Mouse (Mus musculus): Measurements from ENCODE around the gene Fdxacb1.

The Fdxacb1 gene

GRCm38 (mm10) chr9:50795266-50795665, 27.2 kb downstream of the Fdxacb1 start:
- in situ Hi-C loops (cut with MboI; ENCODE audit: low pct_unique_long_range_greater_than_20kb in 1 of 2, low sequenced_read_pairs in 2 of 2, unreplicated experiment in 1 of 2) = no loop called here

GRCm38 (mm10) chr9:50796776-50797175, 28.7 kb downstream of the Fdxacb1 start:
- in situ Hi-C loops (cut with MboI; ENCODE audit: low pct_unique_long_range_greater_than_20kb in 1 of 2, low sequenced_read_pairs in 2 of 2, unreplicated experiment in 1 of 2) = no loop called here

- in situ Hi-C loops (cut with MboI; ENCODE audit: low pct_unique_long_range_greater_than_20kb in 1 of 2, low sequenced_read_pairs in 2 of 2, unreplicated experiment in 1 of 2) = no loop called here
Measured at GRCm38 (mm10) chr9:50797641-50798040, 29.6 kb downstream of the Fdxacb1 start.

DNA sequence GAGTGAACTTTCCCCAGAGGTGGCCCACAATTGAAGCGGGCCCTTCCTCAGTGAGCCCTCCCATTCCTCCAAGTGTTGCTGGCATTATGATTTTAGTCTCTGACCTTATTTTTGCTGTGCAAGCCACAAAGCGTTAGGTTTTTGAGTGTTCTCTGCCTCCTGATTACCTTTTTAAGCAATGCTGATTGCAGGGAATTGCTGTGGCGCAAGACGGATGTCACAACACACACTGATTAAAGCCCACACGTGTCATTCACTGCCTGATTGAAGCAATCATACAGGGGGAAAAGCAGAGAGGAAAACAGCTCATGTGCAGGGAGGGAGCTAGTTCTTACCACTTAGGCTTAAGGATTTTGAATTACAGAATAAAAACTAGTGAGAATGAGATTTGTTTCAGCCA, 30.3 kb downstream of the Fdxacb1 start:
- in situ Hi-C loops (cut with MboI; ENCODE audit: low pct_unique_long_range_greater_than_20kb in 1 of 2, low sequenced_read_pairs in 2 of 2, unreplicated experiment in 1 of 2) = no loop called here

- in situ Hi-C loops (cut with MboI; ENCODE audit: low pct_unique_long_range_greater_than_20kb in 1 of 2, low sequenced_read_pairs in 2 of 2, unreplicated experiment in 1 of 2) = no loop called here
Measured at GRCm38 (mm10) chr9:50800985-50801384, 32.9 kb downstream of the Fdxacb1 start.

GRCm38 (mm10) chr9:50803055-50803671, 35.1 kb downstream of the Fdxacb1 start:
- in situ Hi-C loops (cut with MboI; ENCODE audit: low pct_unique_long_range_greater_than_20kb in 1 of 2, low sequenced_read_pairs in 2 of 2, unreplicated experiment in 1 of 2) = no loop called here

GRCm38 (mm10) chr9:50808471-50808870, 40.4 kb downstream of the Fdxacb1 start:
- in situ Hi-C loops (cut with MboI; ENCODE audit: low pct_unique_long_range_greater_than_20kb in 1 of 2, low sequenced_read_pairs in 2 of 2, unreplicated experiment in 1 of 2) = no loop called here

DNA sequence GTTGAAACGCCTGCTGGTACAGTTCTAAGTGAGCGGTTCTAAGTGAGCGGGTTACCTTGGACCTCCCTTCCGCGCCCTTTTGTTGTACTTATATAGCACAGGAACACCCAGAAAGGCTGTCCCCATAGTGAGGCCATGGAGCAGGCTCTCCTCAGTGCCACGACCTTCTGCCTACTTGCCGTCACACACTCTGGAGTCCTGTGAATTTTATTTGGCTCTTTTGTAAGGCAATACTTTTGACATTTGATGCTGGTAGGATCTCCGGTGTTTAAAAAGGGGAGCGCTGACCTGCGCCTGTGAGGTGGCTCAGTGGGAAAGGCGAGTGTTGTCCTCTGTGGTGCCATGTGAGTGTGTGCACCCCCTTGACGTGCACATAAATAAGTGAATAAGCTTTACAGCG, 41.1 kb downstream of the Fdxacb1 start:
- in situ Hi-C loops (cut with MboI; ENCODE audit: low pct_unique_long_range_greater_than_20kb in 1 of 2, low sequenced_read_pairs in 2 of 2, unreplicated experiment in 1 of 2) = no loop called here

GRCm38 (mm10) chr9:50811187-50811586, 43.2 kb downstream of the Fdxacb1 start:
- in situ Hi-C loops (cut with MboI; ENCODE audit: low pct_unique_long_range_greater_than_20kb in 1 of 2, low sequenced_read_pairs in 2 of 2, unreplicated experiment in 1 of 2) = no loop called here

DNA sequence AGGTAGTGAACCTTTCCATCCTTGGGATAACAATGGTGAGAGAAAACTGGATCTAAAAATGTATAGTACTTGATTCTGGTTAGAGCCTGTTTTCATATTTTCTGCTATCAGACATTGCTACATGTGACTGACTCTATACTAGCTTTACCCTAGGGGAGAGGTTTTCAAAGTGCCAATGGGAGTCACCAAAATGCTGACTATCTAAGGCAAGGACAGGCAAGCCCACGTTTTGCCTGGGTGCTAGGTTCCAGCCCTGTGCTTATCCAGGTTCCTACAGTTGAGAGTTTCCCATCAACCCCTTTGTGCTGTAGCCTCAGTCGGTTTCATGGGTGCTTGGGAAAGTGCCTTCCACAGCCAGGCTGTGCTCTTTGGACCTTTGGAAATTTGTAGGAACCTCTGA, 43.7 kb downstream of the Fdxacb1 start:
- in situ Hi-C loops (cut with MboI; ENCODE audit: low pct_unique_long_range_greater_than_20kb in 1 of 2, low sequenced_read_pairs in 2 of 2, unreplicated experiment in 1 of 2) = no loop called here

DNA sequence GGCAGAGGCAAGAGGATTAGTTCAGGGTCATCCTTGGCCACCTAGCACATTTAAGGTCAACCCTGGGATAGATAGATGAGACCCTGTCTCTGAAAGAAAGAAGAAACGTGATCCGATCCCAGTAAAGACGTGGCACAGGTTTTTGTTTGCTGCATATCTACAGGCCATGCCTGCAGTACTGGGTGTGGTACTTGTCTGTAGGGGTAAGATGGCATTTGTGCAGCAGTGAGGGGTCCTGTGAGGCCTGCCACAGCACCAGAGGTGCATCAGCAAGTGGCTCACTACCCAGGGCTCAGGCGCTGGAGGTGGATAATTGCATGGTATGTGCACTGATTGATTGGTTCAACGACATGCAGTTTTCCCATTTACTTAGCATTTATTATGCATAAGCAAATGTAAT, 45.8 kb downstream of the Fdxacb1 start:
- in situ Hi-C loops (cut with MboI; ENCODE audit: low pct_unique_long_range_greater_than_20kb in 1 of 2, low sequenced_read_pairs in 2 of 2, unreplicated experiment in 1 of 2) = no loop called here

GRCm38 (mm10) chr9:50815666-50816065, 47.6 kb downstream of the Fdxacb1 start:
- in situ Hi-C loops (cut with MboI; ENCODE audit: low pct_unique_long_range_greater_than_20kb in 1 of 2, low sequenced_read_pairs in 2 of 2, unreplicated experiment in 1 of 2) = no loop called here

- in situ Hi-C loops (cut with MboI; ENCODE audit: low pct_unique_long_range_greater_than_20kb in 1 of 2, low sequenced_read_pairs in 2 of 2, unreplicated experiment in 1 of 2) = no loop called here
Measured at GRCm38 (mm10) chr9:50816512-50816911, 48.5 kb downstream of the Fdxacb1 start.

- in situ Hi-C loops (cut with MboI; ENCODE audit: low pct_unique_long_range_greater_than_20kb in 1 of 2, low sequenced_read_pairs in 2 of 2, unreplicated experiment in 1 of 2) = no loop called here
Measured at GRCm38 (mm10) chr9:50818050-50818449, 50.0 kb downstream of the Fdxacb1 start.

GRCm38 (mm10) chr9:50819716-50820115, 51.7 kb downstream of the Fdxacb1 start:
- in situ Hi-C loops (cut with MboI; ENCODE audit: low pct_unique_long_range_greater_than_20kb in 1 of 2, low sequenced_read_pairs in 2 of 2, unreplicated experiment in 1 of 2) = no loop called here

GRCm38 (mm10) chr9:50821651-50822050, 53.6 kb downstream of the Fdxacb1 start:
- in situ Hi-C loops (cut with MboI; ENCODE audit: low pct_unique_long_range_greater_than_20kb in 1 of 2, low sequenced_read_pairs in 2 of 2, unreplicated experiment in 1 of 2) = no loop called here

GRCm38 (mm10) chr9:50822216-50822615, 54.2 kb downstream of the Fdxacb1 start:
- in situ Hi-C loops (cut with MboI; ENCODE audit: low pct_unique_long_range_greater_than_20kb in 1 of 2, low sequenced_read_pairs in 2 of 2, unreplicated experiment in 1 of 2) = no loop called here

Data from mouse embryonic stem cell (cell line).